Mouse (Mus musculus) bone marrow, adult 2 months (tissue): ENCODE data around the gene Gjb5.

Experiments used
- CTCF ChIP-seq: fragments of 200-500 bp; IDR thresholded peaks from 2 replicates; pipeline ENCODE4 v1.5.1; 2011; ENCODE audit warnings: low read length, control low read depth; ENCODE audit not compliant: control insufficient read depth, insufficient read depth
- POLR2A ChIP-seq: fragments of 200-500 bp; IDR thresholded peaks from 2 replicates; pipeline ENCODE4 v1.6.1; 2011; ENCODE audit warnings: low read depth, mild to moderate bottlenecking, control low read depth, low read length, borderline replicate concordance; ENCODE audit not compliant: control insufficient read depth

GRCm38 (mm10) chr4:127328378-127328777 lies 29.6 kb downstream of the Gjb5 start:
- TF ChIP-seq CTCF = no peak
- TF ChIP-seq POLR2A = no peak
